Mouse (Mus musculus) forebrain, embryonic 11.5 days (tissue): ENCODE data around the gene Kat6b. TPM values are rescaled to one million over a fixed set of nuclear protein-coding genes. Genes with fewer than 3 reads are reported as not detected.
A peak's percentile ranks its signal among the peaks of the same experiment; 100 is the strongest.

Experiments
- ATAC-seq: fragments of 200-750 bp; cut with Nextera tagmentation; replicated peaks from 2 replicates; pipeline ENCODE4 v1.8.0; 2017; ENCODE audit warnings: moderate TSS enrichment; ENCODE audit not compliant: low FRiP score
- DNase-seq: peaks from one replicate; pipeline ENCODE4 v3.0.0-alpha.2; 2017; ENCODE audit warnings: low spot score
- H3K27ac ChIP-seq: fragments of 300-500 bp; sonication (generic); 2 replicates; pipeline ENCODE4 v1.5.1; 2014; ENCODE audit warnings: low read depth, low read length
- H3K27me3 ChIP-seq: fragments of 300-500 bp; sonication (generic); 2 replicates; pipeline ENCODE4 v1.6.1; 2014; ENCODE audit warnings: mild to moderate bottlenecking, low read length, mixed read lengths; ENCODE audit not compliant: control insufficient read depth, insufficient read depth
- H3K36me3 ChIP-seq: fragments of 300-500 bp; sonication (generic); 2 replicates; pipeline ENCODE4 v1.6.1; 2014; ENCODE audit warnings: mild to moderate bottlenecking, low read length, moderate library complexity, mixed read lengths; ENCODE audit not compliant: control insufficient read depth, insufficient read depth
- H3K4me1 ChIP-seq: fragments of 300-500 bp; sonication (generic); replicated peaks from 2 replicates; pipeline ENCODE4 v1.6.1; 2014; ENCODE audit warnings: low read length, mixed read lengths; ENCODE audit not compliant: control insufficient read depth, insufficient read depth
- H3K4me2 ChIP-seq: fragments of 300-500 bp; sonication (generic); 2 replicates; pipeline ENCODE4 v1.6.1; 2014; ENCODE audit warnings: low read depth, mild to moderate bottlenecking, low read length, moderate library complexity, mixed read lengths; ENCODE audit not compliant: severe bottlenecking
- H3K4me3 ChIP-seq: fragments of 300-500 bp; sonication (generic); 2 replicates; pipeline ENCODE4 v1.5.1; 2014; ENCODE audit warnings: low read depth, low read length
- H3K9ac ChIP-seq: fragments of 300-500 bp; sonication (generic); 2 replicates; pipeline ENCODE4 v1.6.1; 2014; ENCODE audit warnings: low read length
- H3K9me3 ChIP-seq: fragments of 300-500 bp; sonication (generic); 2 replicates; pipeline ENCODE4 v1.6.1; 2016; ENCODE audit warnings: low read length, mixed read lengths; ENCODE audit not compliant: control insufficient read depth
- WGBS: fragments of 180-500 bp; shearing (Covaris S2); extraction: QIAGEN DNeasy Blood & Tissue Kit; methylation state at CpG from one replicate; pipeline ENCODE4 v1.1.7; 2014; 5-methylcytosine and 5-hydroxymethylcytosine counted together
- polyA plus RNA-seq: library from polyadenylated mRNA; unstranded; fragments of >200 nt; fragmentation: Nextera tagmentation; extraction: Ambion mirVana; gene quantifications from 2 replicates; pipeline ENCODE4 v1.2.1, GENCODE M21; 2014

The Kat6b gene
- polyA plus RNA-seq, 1 experiment from 2014 or later, result 34.5 TPM

GRCm38 (mm10) chr14:21589620-21590019 lies 108.4 kb downstream of the Kat6b start:
- H3K4me1 ChIP-seq, result peaks cover 5% of the 10 kb centered on the region; the same call in 1 of the 2 replicates
- no peak for DNase-seq

DNA sequence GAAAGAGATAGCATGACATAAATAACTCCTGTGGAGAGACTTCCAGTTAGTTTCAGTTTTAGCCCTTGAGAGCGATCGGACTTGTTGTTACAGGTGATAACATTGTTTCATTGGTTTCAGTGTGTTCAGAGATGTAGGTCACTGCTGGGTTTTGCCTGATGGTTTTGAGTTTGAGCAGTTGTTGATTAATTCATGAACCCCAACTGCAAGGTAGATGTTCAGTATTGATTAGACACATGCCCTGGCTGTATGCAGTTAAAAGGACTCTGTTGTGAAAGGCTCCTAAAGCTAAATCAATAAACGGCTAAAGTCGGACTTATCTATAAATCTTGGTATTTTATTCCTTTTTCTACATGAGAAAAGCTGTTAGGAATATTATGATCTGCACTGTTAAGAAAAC lies 109.0 kb downstream of the Kat6b start:
- WGBS, result 96% methylated on average over 4 of the region's 4 CpGs
- no peak for ATAC-seq
- peaks cover 4% of the 10 kb centered on the region; the same call in 1 of the 2 replicates for H3K4me1 ChIP-seq
- no peak overlapping the region for H3K27ac ChIP-seq
- H3K4me3 ChIP-seq, result no peak overlapping the region
- DNase-seq, result no peak
- 0 out of 2 replicates have a peak, but pooled peaks cover 2% of the 10 kb centered on the region for H3K36me3 ChIP-seq
- H3K27me3 ChIP-seq, result no peaks in the 10 kb centered on the region
- H3K4me2 ChIP-seq, result no peak overlapping the region
- no peaks in the 10 kb centered on the region; the same call in 1 of the 2 replicates for H3K9me3 ChIP-seq
- no peak overlapping the region for H3K9ac ChIP-seq

More at GRCm38 (mm10) chr14:21589620-21590019, 108.4 kb downstream of the Kat6b start:
- H3K36me3 ChIP-seq, result 0 out of 2 replicates have a peak, but pooled peaks cover 2% of the 10 kb centered on the region
- no peaks in the 10 kb centered on the region for H3K27me3 ChIP-seq
- 89% methylated on average over 7 of the region's 7 CpGs for WGBS
- H3K9ac ChIP-seq, result no peak overlapping the region
- no peak overlapping the region for H3K27ac ChIP-seq
- H3K4me3 ChIP-seq, result no peak overlapping the region
- no peak overlapping the region for H3K4me2 ChIP-seq
- no peaks in the 10 kb centered on the region; the same call in 1 of the 2 replicates for H3K9me3 ChIP-seq
- no peak for ATAC-seq

GRCm38 (mm10) chr14:21592152-21592551 lies 110.9 kb downstream of the Kat6b start:
- Histone ChIP-seq H3K4me2 (no peak overlapping the region), H3K9me3 (no peaks in the 10 kb centered on the region; the same call in 1 of the 2 replicates), H3K4me3 (no peak overlapping the region), H3K27me3 (no peaks in the 10 kb centered on the region), H3K36me3 (0 out of 2 replicates have a peak, but pooled peaks cover 2% of the 10 kb centered on the region), H3K27ac (no peak overlapping the region), H3K9ac (no peak overlapping the region), H3K4me1 (no peaks in the 10 kb centered on the region)
- no peak for ATAC-seq
- no peak for DNase-seq
- 97% methylated on average over 1 of the region's 1 CpGs for WGBS

DNA sequence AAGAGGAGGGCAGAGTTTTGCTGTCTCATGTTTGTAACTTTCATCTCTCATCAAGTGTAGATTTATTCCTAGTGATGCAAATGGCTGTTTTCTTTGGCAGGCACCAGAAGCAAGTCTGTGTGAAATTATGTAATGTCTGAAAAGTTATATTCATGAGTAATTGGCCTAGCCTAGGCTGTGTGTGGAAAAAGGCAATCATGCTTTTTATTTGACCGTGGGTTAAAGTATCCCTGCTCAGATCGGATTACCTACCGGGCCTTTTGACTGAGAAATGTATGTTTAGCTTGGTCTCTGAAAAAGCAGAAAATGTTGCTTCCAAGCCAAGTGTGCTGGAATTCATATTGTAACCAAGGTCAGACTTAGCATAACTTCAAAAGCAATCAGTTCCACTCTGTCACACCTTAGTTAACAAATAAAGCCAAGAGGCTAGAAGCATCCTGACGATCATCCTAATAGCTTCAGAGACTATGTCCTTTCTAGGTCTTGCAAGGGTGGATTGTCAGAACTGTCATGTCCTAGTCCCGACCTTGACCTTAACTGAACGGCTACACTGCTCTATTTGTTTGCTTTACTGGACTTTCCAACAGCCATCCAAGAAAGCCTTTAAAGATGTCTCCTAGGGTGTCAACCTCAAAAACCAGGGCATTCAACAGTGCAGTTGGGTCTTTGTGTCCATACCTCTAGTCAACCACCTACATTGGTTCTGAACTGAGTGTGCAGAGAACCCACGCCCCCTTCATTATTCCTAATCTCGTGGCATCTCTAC lies 111.9 kb downstream of the Kat6b start:
- Histone ChIP-seq H3K4me3 (no peak overlapping the region), H3K4me1 (no peaks in the 10 kb centered on the region), H3K27ac (no peak overlapping the region), H3K9ac (no peak overlapping the region), H3K27me3 (no peaks in the 10 kb centered on the region), H3K36me3 (0 out of 2 replicates have a peak, but pooled peaks cover 2% of the 10 kb centered on the region), H3K9me3 (no peaks in the 10 kb centered on the region; the same call in 1 of the 2 replicates), H3K4me2 (no peak overlapping the region)
- 90% methylated on average over 8 of the region's 8 CpGs for WGBS
- ATAC-seq (no peak), DNase-seq (no peak)

DNA sequence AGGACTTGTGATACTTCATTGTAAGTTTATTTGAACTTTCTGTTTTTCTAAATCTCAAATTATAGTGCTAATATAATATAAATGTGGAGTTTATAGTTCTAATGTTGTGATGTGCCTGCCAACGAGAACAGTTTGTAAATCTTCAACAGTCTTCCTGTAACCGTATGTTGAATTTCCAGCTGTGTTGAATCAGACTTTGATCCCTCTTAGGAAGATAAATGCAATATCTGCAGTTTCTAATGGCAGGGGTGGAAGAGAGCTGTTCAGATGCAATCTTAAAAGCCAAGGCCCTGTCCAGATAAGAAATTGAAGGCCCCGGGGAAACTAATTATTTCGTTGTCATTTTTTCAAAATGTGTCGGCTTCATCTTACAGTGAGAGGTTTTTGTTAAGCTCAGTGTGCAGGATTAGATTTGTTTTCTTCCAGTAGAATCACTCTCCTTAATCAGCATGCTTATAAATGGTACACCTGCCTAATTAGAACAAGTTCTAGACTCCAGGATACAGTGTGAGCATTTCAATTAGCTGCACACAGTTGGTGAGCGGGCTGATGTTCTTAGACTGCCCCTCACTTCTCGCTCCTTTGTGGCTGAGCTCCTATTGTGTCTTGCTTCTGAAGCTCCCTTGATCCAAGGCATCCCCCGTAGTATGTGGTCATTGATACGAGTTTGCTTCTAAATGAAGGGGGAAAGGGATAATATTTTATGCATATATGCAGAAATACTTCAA lies 118.4 kb downstream of the Kat6b start:
- peak; percentile 89 for ATAC-seq
- peak overlapping the region; percentile 84 for H3K27ac ChIP-seq
- 27% methylated on average over 9 of the region's 9 CpGs for WGBS

DNA sequence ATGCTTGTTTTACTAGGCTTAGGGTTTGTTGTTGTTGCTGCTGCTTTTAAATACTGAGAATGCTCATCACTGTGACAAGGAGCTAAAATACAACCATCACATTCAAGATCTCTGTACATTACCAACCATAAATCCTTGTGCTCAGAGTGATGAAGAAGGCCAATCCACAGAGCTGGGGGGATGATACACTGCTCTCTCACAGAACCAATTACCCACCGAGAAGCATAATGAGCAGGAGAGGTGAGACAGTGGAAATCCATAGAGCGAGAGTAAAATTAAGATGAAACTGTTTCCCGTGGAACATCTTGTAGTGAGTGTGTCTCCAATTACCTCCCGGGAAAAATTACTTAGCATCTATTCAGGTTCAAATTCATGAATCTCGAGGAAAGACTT lies 118.9 kb downstream of the Kat6b start:
- 44% methylated on average over 5 of the region's 5 CpGs for WGBS
- Histone ChIP-seq H3K9me3 (no peaks in the 10 kb centered on the region; the same call in 1 of the 2 replicates), H3K4me1 (peaks cover 13% of the 10 kb centered on the region), H3K36me3 (no peaks in the 10 kb centered on the region), H3K9ac (no peak overlapping the region), H3K4me2 (no peak overlapping the region), H3K4me3 (no peak overlapping the region), H3K27ac (peak overlapping the region; percentile 84), H3K27me3 (no peaks in the 10 kb centered on the region)
- DNase-seq, result no peak
- ATAC-seq, result peak; percentile 46; the same call in 1 of the 2 replicates

More for the DNA sequence above, 118.4 kb downstream of the Kat6b start:
- Histone ChIP-seq H3K9ac (no peak overlapping the region), H3K9me3 (no peaks in the 10 kb centered on the region; the same call in 1 of the 2 replicates), H3K27me3 (no peaks in the 10 kb centered on the region), H3K4me3 (no peak overlapping the region), H3K4me2 (no peak overlapping the region), H3K36me3 (no peaks in the 10 kb centered on the region), H3K4me1 (peaks cover 13% of the 10 kb centered on the region)
- DNase-seq, result peak; percentile 73

- peaks cover 13% of the 10 kb centered on the region for H3K4me1 ChIP-seq
- DNase-seq (no peak), ATAC-seq (no peak)
- no peaks in the 10 kb centered on the region for H3K27me3 ChIP-seq
- no peaks in the 10 kb centered on the region; the same call in 1 of the 2 replicates for H3K9me3 ChIP-seq
- H3K27ac ChIP-seq, result peak overlapping the region; percentile 84
- no peak overlapping the region for H3K4me3 ChIP-seq
- H3K36me3 ChIP-seq, result no peaks in the 10 kb centered on the region
- no peak overlapping the region for H3K4me2 ChIP-seq
- 40% methylated on average over 1 of the region's 1 CpGs for WGBS
- no peak overlapping the region for H3K9ac ChIP-seq
Observed at GRCm38 (mm10) chr14:21600628-21601027, 119.4 kb downstream of the Kat6b start.

GRCm38 (mm10) chr14:21602166-21602565 lies 120.9 kb downstream of the Kat6b start:
- 88% methylated on average over 12 of the region's 12 CpGs for WGBS
- DNase-seq (no peak), ATAC-seq (no peak)
- no peaks in the 10 kb centered on the region for H3K9me3 ChIP-seq
- no peak overlapping the region for H3K4me2 ChIP-seq
- no peaks in the 10 kb centered on the region for H3K36me3 ChIP-seq
- no peaks in the 10 kb centered on the region for H3K27me3 ChIP-seq
- no peak overlapping the region for H3K27ac ChIP-seq
- H3K4me1 ChIP-seq, result peaks cover 13% of the 10 kb centered on the region
- H3K9ac ChIP-seq, result no peak overlapping the region
- H3K4me3 ChIP-seq, result no peak overlapping the region
